Comparison of ENCODE assay signal across 8 mouse cellular contexts in the genomic region with DNA sequence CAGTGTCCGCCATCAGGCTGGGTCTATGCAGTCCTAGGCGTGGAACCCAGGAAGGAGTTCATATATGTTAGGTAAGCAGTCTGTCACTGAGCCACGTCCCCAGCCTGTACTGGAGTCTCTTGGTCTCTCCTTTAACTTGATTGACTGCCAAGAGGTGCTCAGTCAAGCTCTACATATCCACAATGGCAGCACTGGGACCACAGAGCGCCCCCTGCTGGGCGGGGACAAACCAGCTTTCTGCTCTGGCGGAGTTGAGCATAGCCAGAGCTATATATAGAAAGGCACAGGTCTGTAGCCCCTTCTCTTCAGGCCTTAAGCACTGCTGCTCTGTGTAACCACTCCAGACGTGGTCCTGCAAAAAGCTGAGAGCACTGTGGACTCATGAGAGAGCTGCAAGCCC. TPM values are rescaled to one million over a fixed set of nuclear protein-coding genes. Genes with fewer than 3 reads are reported as not detected.
DNase-seq lines count a peak whose midpoint lies in the region; ATAC-seq and TF ChIP-seq lines count a peak whose summit lies in the region.

No protein-coding gene starts in this region.

- H3K9me3 ChIP-seq in hindbrain, embryonic 11.5 days (ENCODE audit: control insufficient read depth, low read length): no peaks in the 10 kb centered on the region
- H3K9me3 ChIP-seq in hindbrain, embryonic 12.5 days (replicated peaks): no peaks in the 10 kb centered on the region
- no peaks in the 10 kb centered on the region for H3K9me3 ChIP-seq in CH12.LX (replicated peaks; ENCODE audit: low read length)
- no peaks in the 10 kb centered on the region for H3K9me3 ChIP-seq in kidney, embryonic 15.5 days (replicated peaks)

- TF ChIP-seq RAD21 in CH12.LX (IDR thresholded peaks at IDR 0.05; ENCODE audit: low read depth, low read length): peak; percentile 22

- H3K9ac ChIP-seq in hindbrain, embryonic 11.5 days (ENCODE audit: low read depth, low read length): no peak overlapping the region
- no peak overlapping the region for H3K9ac ChIP-seq in hindbrain, embryonic 12.5 days
- H3K9ac ChIP-seq in CH12.LX (ENCODE audit: insufficient read depth, low read depth): no peak overlapping the region
- no peak overlapping the region for H3K9ac ChIP-seq in kidney, embryonic 15.5 days

- H3K79me2 ChIP-seq in CH12.LX (replicated peaks; ENCODE audit: control insufficient read depth, extremely low read depth, insufficient read depth, poor library complexity, severe bottlenecking): no peaks in the 10 kb centered on the region

- TF ChIP-seq CTCF in CH12.LX (conservative IDR thresholded peaks at IDR 0.05 in 1 of 2, IDR thresholded peaks at IDR 0.05 in 1 of 2; ENCODE audit: low read depth in 2 of 2, low read length in 2 of 2): peak; percentile 74 to 77
- peak; percentile 65; the same call in 1 of the 2 replicates for TF ChIP-seq CTCF in olfactory bulb, adult 2 months (IDR thresholded peaks at IDR 0.05; ENCODE audit: insufficient read depth, low read depth, low read length)

- in situ Hi-C loops in CH12.LX (cut with MboI; ENCODE audit: low pct_ligation_motif_present, low pct_unique_long_range_greater_than_20kb, low sequenced_read_pairs): no loop called here

- no peak overlapping the region for H3K27ac ChIP-seq in hindbrain, embryonic 11.5 days (ENCODE audit: low read depth, low read length)
- H3K27ac ChIP-seq in hindbrain, embryonic 12.5 days: no peak overlapping the region
- no peak overlapping the region for H3K27ac ChIP-seq in CH12.LX (ENCODE audit: insufficient read depth, low read depth)
- H3K27ac ChIP-seq in kidney, embryonic 15.5 days: peak overlapping the region; percentile 75; the same call in 1 of the 2 replicates
- H3K27ac ChIP-seq in olfactory bulb, adult 2 months (ENCODE audit: insufficient read depth, low read depth, low read length): no peak overlapping the region

- no peaks in the 10 kb centered on the region for H3K27me3 ChIP-seq in hindbrain, embryonic 11.5 days (ENCODE audit: control insufficient read depth, insufficient read depth, low read length)
- no peaks in the 10 kb centered on the region for H3K27me3 ChIP-seq in hindbrain, embryonic 12.5 days
- peaks cover 66% of the 10 kb centered on the region for H3K27me3 ChIP-seq in CH12.LX (replicated peaks)
- peaks cover 18% of the 10 kb centered on the region; the same call in 1 of the 2 replicates for H3K27me3 ChIP-seq in kidney, embryonic 15.5 days

- no peak for ATAC-seq in hindbrain, embryonic 11.5 days (ENCODE audit: low FRiP score)
- ATAC-seq in hindbrain, embryonic 12.5 days (ENCODE audit: low FRiP score): no peak
- no peak for ATAC-seq in kidney, embryonic 15.5 days (replicated peaks; ENCODE audit: low FRiP score)
- ATAC-seq in monocyte, adult 5-6 weeks (replicated peaks; ENCODE audit: insufficient number of reproducible peaks, low FRiP score, low TSS enrichment, poor library complexity, severe bottlenecking): no peak

- TF ChIP-seq EP300 in CH12.LX (IDR thresholded peaks at IDR 0.05; ENCODE audit: low read length): no peak

- no peaks in the 10 kb centered on the region for H3K36me3 ChIP-seq in hindbrain, embryonic 11.5 days (ENCODE audit: control insufficient read depth, insufficient read depth, low read length)
- no peaks in the 10 kb centered on the region for H3K36me3 ChIP-seq in hindbrain, embryonic 12.5 days
- no peaks in the 10 kb centered on the region for H3K36me3 ChIP-seq in CH12.LX (replicated peaks in 1 of 2; ENCODE audit: control insufficient read depth in 1 of 2, insufficient read depth in 1 of 2, low read length in 1 of 2)
- H3K36me3 ChIP-seq in kidney, embryonic 15.5 days: no peaks in the 10 kb centered on the region

- H3K4me3 ChIP-seq in hindbrain, embryonic 11.5 days (ENCODE audit: low read depth, low read length): no peak overlapping the region
- H3K4me3 ChIP-seq in hindbrain, embryonic 12.5 days: no peak overlapping the region
- H3K4me3 ChIP-seq in CH12.LX (replicated peaks in 1 of 3; ENCODE audit: low read depth in 2 of 3, low read length in 2 of 3, poor library complexity in 1 of 3): no peak overlapping the region
- H3K4me3 ChIP-seq in kidney, embryonic 15.5 days (replicated peaks): no peak overlapping the region
- no peak overlapping the region for H3K4me3 ChIP-seq in olfactory bulb, adult 2 months (ENCODE audit: insufficient read depth, low read depth, low read length)

- H3K4me1 ChIP-seq in hindbrain, embryonic 11.5 days (replicated peaks; ENCODE audit: control insufficient read depth, insufficient read depth, low read length): peaks cover 10% of the 10 kb centered on the region
- H3K4me1 ChIP-seq in hindbrain, embryonic 12.5 days: peaks cover 37% of the 10 kb centered on the region
- peaks cover 15 to 28% of the 10 kb centered on the region in 2 experiments for H3K4me1 ChIP-seq in CH12.LX (ENCODE audit: control insufficient read depth in 1 of 2, insufficient read depth in 2 of 2)
- peaks cover 46% of the 10 kb centered on the region for H3K4me1 ChIP-seq in kidney, embryonic 15.5 days
- peaks cover 56% of the 10 kb centered on the region for H3K4me1 ChIP-seq in olfactory bulb, adult 2 months (ENCODE audit: control insufficient read depth, insufficient read depth, low read length)

- peak; percentile 50 for DNase-seq in hindbrain, embryonic 11.5 days (ENCODE audit: low spot score)
- DNase-seq in CH12.LX (ENCODE audit: extremely low read depth): peak; percentile 44
- DNase-seq in adrenal gland, postnatal 10 days: peak; percentile 73
- no peak for DNase-seq in urinary bladder, postnatal 10 days (ENCODE audit: low spot score)

- 46% methylated on average over 7 of the region's 7 CpGs for WGBS in hindbrain, embryonic 11.5 days
- WGBS in hindbrain, embryonic 12.5 days: 54% methylated on average over 7 of the region's 7 CpGs
- WGBS in kidney, embryonic 15.5 days: 54% methylated on average over 7 of the region's 7 CpGs
- 55% methylated on average over 7 of the region's 7 CpGs for WGBS in olfactory bulb, adult 2 months

- no peak overlapping the region for H3K4me2 ChIP-seq in hindbrain, embryonic 11.5 days (replicated peaks; ENCODE audit: low read depth, low read length)
- no peak overlapping the region for H3K4me2 ChIP-seq in hindbrain, embryonic 12.5 days (replicated peaks)
- no peak overlapping the region for H3K4me2 ChIP-seq in CH12.LX (ENCODE audit: insufficient read depth, low read depth, poor library complexity, severe bottlenecking)
- H3K4me2 ChIP-seq in kidney, embryonic 15.5 days: no peak overlapping the region

- no peak for TF ChIP-seq POLR2A in CH12.LX (IDR thresholded peaks at IDR 0.05; ENCODE audit: low read depth, low read length)
- TF ChIP-seq POLR2A in olfactory bulb, adult 2 months (IDR thresholded peaks at IDR 0.05; ENCODE audit: insufficient read depth, low read depth, low read length): no peak

- dilution Hi-C loops in CH12.LX (cut with MboI; ENCODE audit: extremely low pct_ligation_motif_present, extremely low pct_unique_long_range_greater_than_20kb, low sequenced_read_pairs): no loop called here

TF ChIP-seq in CH12.LX, 34 proteins besides CTCF, POLR2A, EP300 and RAD21:
- TF ChIP-seq GABPA (IDR thresholded peaks at IDR 0.05; ENCODE audit: insufficient replicate concordance, low read depth, low read length) (no peak), NELFE (IDR thresholded peaks at IDR 0.05; ENCODE audit: low read depth, low read length) (no peak), MEF2A (IDR thresholded peaks at IDR 0.05; ENCODE audit: borderline replicate concordance, low read depth, low read length) (0 out of 2 replicates have a peak, but pooled peaks have one; percentile 22), SMC3 (IDR thresholded peaks at IDR 0.05; ENCODE audit: low read depth, low read length) (peak; percentile 61), MAX (IDR thresholded peaks at IDR 0.05; ENCODE audit: low read length) (no peak), UBTF (IDR thresholded peaks at IDR 0.05; ENCODE audit: low read depth, low read length) (no peak)

RNA-seq across cellular contexts. Expression of gene Elfn1, which starts 25.7 kb away (rescaled TPM):
- polyA plus RNA-seq in hindbrain, embryonic 11.5 days (2014; fragmentation: Nextera tagmentation; extraction: Ambion mirVana): 1.3 and 1.5 TPM in 2 replicates
- polyA plus RNA-seq in hindbrain, embryonic 12.5 days (2016; fragmentation: Nextera tagmentation; extraction: Ambion mirVana): 1.7 and 2.0 TPM in 2 replicates
- total RNA-seq in CH12.LX (2012; rRNA removed) (0.04 TPM in 1 of 2 replicates, not detected in the other), CH12.LX (2014; rRNA removed) (not detected in 2 replicates)
- polyA plus RNA-seq in CH12.LX (2012; ENCODE audit: insufficient read length, low read depth): 0.06 TPM in 1 of 2 replicates, not detected in the other
- 1 to 10 TPM; 1.1 to 2.2 TPM for total RNA-seq in adrenal gland, postnatal 10 days (2021)
- 0.26 and 0.41 TPM in 2 replicates for polyA plus RNA-seq in kidney, embryonic 15.5 days (2015; fragmentation: Nextera tagmentation; extraction: Ambion mirVana)
- polyA plus RNA-seq in olfactory bulb, adult 2 months (2012; ENCODE audit: insufficient read depth, insufficient read length, low replicate concordance, missing spikeins): not detected in 2 replicates
- not detected in 3 replicates for total RNA-seq in monocyte, adult 5-6 weeks (2017)
